In the genomic region with DNA sequence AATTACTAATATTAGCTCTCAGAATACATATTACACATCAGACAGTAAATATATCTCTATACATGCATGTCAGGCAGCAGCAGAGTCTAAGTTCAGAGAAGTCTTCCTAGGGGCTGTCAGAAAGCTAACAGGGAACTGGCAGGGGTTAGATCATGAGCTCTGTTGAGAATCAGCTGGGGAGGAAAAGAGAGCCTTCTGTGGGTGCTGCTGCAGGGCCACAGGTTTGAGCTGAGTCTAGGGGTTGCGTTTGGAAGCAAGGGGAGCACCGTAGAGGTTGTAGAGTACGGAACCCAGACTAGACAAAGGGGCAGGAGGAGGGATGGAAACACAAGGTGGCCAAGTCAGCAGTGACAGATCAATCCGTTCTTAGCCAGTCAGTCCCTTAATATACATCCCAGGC, we compare ENCODE assay signal across 21 mouse cellular contexts.
DNase-seq lines count a peak whose midpoint lies in the region; ATAC-seq and TF ChIP-seq lines count a peak whose summit lies in the region.
"Had no signal": no experiment of that assay in that cellular context is flagged by ENCODE, and none has a peak within 500 bp of the region (broad histone marks: within the 10 kb centered on the region; RNA-seq: fewer than 3 reads in every experiment).

No protein-coding gene starts in this region.

- DNase-seq in heart, embryonic 10.5 days (ENCODE audit: low spot score) = peak; percentile 50
- DNase-seq in heart, postnatal 4 days = no peak
- peak; percentile 5 for DNase-seq in neural tube, embryonic 10.5 days (ENCODE audit: extremely low spot score, low spot score)
- no peak for DNase-seq in left cerebral cortex, adult 2 months (ENCODE audit: extremely low spot score in 1 of 2, low spot score in 2 of 2)
- DNase-seq: adrenal gland, adult 8-10 months; adrenal gland, postnatal 14 days; adrenal gland, postnatal 36 days; cerebellum, adult 11-12 months; cerebellum, adult 2 months; cerebellum, adult 9-10 months; cerebellum, postnatal 10 days; cerebellum, postnatal 25 days; forebrain, postnatal 0 days had no signal

- no peak for ATAC-seq in neural tube, embryonic 15.5 days (ENCODE audit: low FRiP score)
- ATAC-seq: activated CD4-positive, CD25-positive, alpha-beta regulatory T cell, adult 4 months; forebrain, embryonic 13.5 days; forebrain, embryonic 15.5 days; forebrain, postnatal 0 days; Patski had no signal

- H3K9ac ChIP-seq in neural tube, embryonic 15.5 days (replicated peaks) = no peak overlapping the region
- H3K9ac ChIP-seq: embryonic facial prominence, embryonic 12.5 days; forebrain, embryonic 13.5 days; forebrain, embryonic 15.5 days; forebrain, postnatal 0 days had no signal

- H3K36me3 ChIP-seq in heart, embryonic 10.5 days = no peaks in the 10 kb centered on the region
- no peaks in the 10 kb centered on the region for H3K36me3 ChIP-seq in neural tube, embryonic 15.5 days
- H3K36me3 ChIP-seq: embryonic facial prominence, embryonic 10.5 days; embryonic facial prominence, embryonic 12.5 days; forebrain, embryonic 15.5 days; G1E had no signal

- H3K4me1 ChIP-seq in heart, embryonic 10.5 days = peaks cover 15% of the 10 kb centered on the region
- peaks cover 9% of the 10 kb centered on the region for H3K4me1 ChIP-seq in neural tube, embryonic 15.5 days

- no peak overlapping the region for H3K27ac ChIP-seq in heart, embryonic 10.5 days
- no peak overlapping the region for H3K27ac ChIP-seq in neural tube, embryonic 15.5 days (replicated peaks)
- no peak overlapping the region for H3K27ac ChIP-seq in left cerebral cortex, adult 2 months
- H3K27ac ChIP-seq: embryonic facial prominence, embryonic 10.5 days; embryonic facial prominence, embryonic 12.5 days; forebrain, embryonic 13.5 days; forebrain, embryonic 15.5 days had no signal

- no peak for TF ChIP-seq CTCF in left cerebral cortex, adult 2 months (IDR thresholded peaks at IDR 0.05)

- no peak overlapping the region for H3K4me3 ChIP-seq in heart, embryonic 10.5 days
- no peak overlapping the region for H3K4me3 ChIP-seq in neural tube, embryonic 15.5 days (replicated peaks)
- no peak overlapping the region for H3K4me3 ChIP-seq in left cerebral cortex, adult 2 months
- H3K4me3 ChIP-seq: embryonic facial prominence, embryonic 10.5 days; embryonic facial prominence, embryonic 12.5 days; forebrain, embryonic 13.5 days; forebrain, embryonic 15.5 days had no signal

- intact Hi-C loops in left cerebral cortex, adult 2 months (cut with DNase I) = no loop called here

- WGBS in heart, embryonic 10.5 days = 72% methylated on average over 4 of the region's 4 CpGs
- WGBS in neural tube, embryonic 15.5 days = 84% methylated on average over 4 of the region's 4 CpGs

- H3K4me2 ChIP-seq in neural tube, embryonic 15.5 days = no peak overlapping the region
- H3K4me2 ChIP-seq: embryonic facial prominence, embryonic 12.5 days; forebrain, embryonic 13.5 days; forebrain, embryonic 15.5 days had no signal

- H3K27me3 ChIP-seq in heart, embryonic 10.5 days (ENCODE audit: insufficient read depth, poor library complexity, severe bottlenecking) = peaks cover 7% of the 10 kb centered on the region
- H3K27me3 ChIP-seq in neural tube, embryonic 15.5 days (replicated peaks) = peaks cover 3% of the 10 kb centered on the region; the same call in 1 of the 2 replicates
- H3K27me3 ChIP-seq: forebrain, embryonic 15.5 days; Patski had no signal

- H3K9me3 ChIP-seq in heart, embryonic 10.5 days = no peaks in the 10 kb centered on the region
- H3K9me3 ChIP-seq in neural tube, embryonic 15.5 days (replicated peaks) = no peaks in the 10 kb centered on the region
- H3K9me3 ChIP-seq: embryonic facial prominence, embryonic 10.5 days; embryonic facial prominence, embryonic 12.5 days; forebrain, embryonic 13.5 days; forebrain, embryonic 15.5 days had no signal

Comparison
In these comparisons a context has a peak if more than half of its experiments do, and no peak if none do; other contexts are left out.
1. DNase-seq: peak in heart, embryonic 10.5 days (single experiment) and neural tube, embryonic 10.5 days (single experiment); none in heart, postnatal 4 days (single experiment) and left cerebral cortex, adult 2 months (0 of 2).